ENCODE assay signal across 22 mouse cellular contexts in genomic region chr10:40753036-40753435, GRCm38 (mm10).
DNase-seq lines count a peak whose midpoint lies in the region; ATAC-seq and TF ChIP-seq lines count a peak whose summit lies in the region.
"Had no signal": no experiment of that assay in that cellular context is flagged by ENCODE, and none has a peak within 500 bp of the region (broad histone marks: within the 10 kb centered on the region; RNA-seq: fewer than 3 reads in every experiment).

No protein-coding gene starts in this region.

- DNase-seq in hindbrain, postnatal 0 days (ENCODE audit: low spot score): no peak
- peak; percentile 27 for DNase-seq in midbrain, postnatal 0 days (ENCODE audit: low spot score)
- DNase-seq in cerebellum, adult 8-10 months: peak; percentile 29
- DNase-seq in limb, embryonic 10.5 days (ENCODE audit: low spot score): peak; percentile 26
- no peak for DNase-seq in frontal cortex, postnatal 14 days (ENCODE audit: low spot score in 2 of 2)
- DNase-seq in lung, postnatal 14 days: no peak
- DNase-seq: B cell, adult 2 months; heart, postnatal 10 days; kidney, adult 8-10 months; liver, embryonic 13.5 days; lung, embryonic 14.5 days; right cerebral cortex, postnatal 14 days; spleen, adult 18-20 months; thymus, postnatal 4 days had no signal

- no peaks in the 10 kb centered on the region for H3K9me3 ChIP-seq in hindbrain, postnatal 0 days (ENCODE audit: low read length)
- H3K9me3 ChIP-seq in hindbrain, embryonic 16.5 days (ENCODE audit: control insufficient read depth, low read length): no peaks in the 10 kb centered on the region
- H3K9me3 ChIP-seq in midbrain, postnatal 0 days (ENCODE audit: low read length): no peaks in the 10 kb centered on the region
- no peaks in the 10 kb centered on the region for H3K9me3 ChIP-seq in midbrain, embryonic 15.5 days
- H3K9me3 ChIP-seq in limb, embryonic 10.5 days (replicated peaks): no peaks in the 10 kb centered on the region
- H3K9me3 ChIP-seq: forebrain, embryonic 13.5 days; heart, embryonic 10.5 days; hindbrain, embryonic 12.5 days; liver, embryonic 13.5 days; midbrain, embryonic 12.5 days had no signal

- H3K27ac ChIP-seq in hindbrain, postnatal 0 days: no peak overlapping the region
- no peak overlapping the region for H3K27ac ChIP-seq in hindbrain, embryonic 16.5 days (ENCODE audit: low read depth, low read length)
- H3K27ac ChIP-seq in midbrain, postnatal 0 days (ENCODE audit: low read depth, low read length): no peak overlapping the region
- H3K27ac ChIP-seq in midbrain, embryonic 15.5 days: no peak overlapping the region
- no peak overlapping the region for H3K27ac ChIP-seq in limb, embryonic 10.5 days
- H3K27ac ChIP-seq: forebrain, embryonic 13.5 days; heart, embryonic 10.5 days; hindbrain, embryonic 12.5 days; liver, embryonic 13.5 days; macrophage; midbrain, embryonic 12.5 days had no signal

- H3K4me2 ChIP-seq in hindbrain, postnatal 0 days (ENCODE audit: low read depth, low read length): no peak overlapping the region
- H3K4me2 ChIP-seq in hindbrain, embryonic 16.5 days (ENCODE audit: low read length): no peak overlapping the region
- no peak overlapping the region for H3K4me2 ChIP-seq in midbrain, postnatal 0 days (ENCODE audit: low read depth, low read length, poor library complexity, severe bottlenecking)
- no peak overlapping the region for H3K4me2 ChIP-seq in midbrain, embryonic 15.5 days
- H3K4me2 ChIP-seq: forebrain, embryonic 13.5 days; hindbrain, embryonic 12.5 days; liver, embryonic 13.5 days; lung, embryonic 14.5 days; midbrain, embryonic 12.5 days had no signal

- WGBS in hindbrain, postnatal 0 days: 61% methylated on average over 3 of the region's 3 CpGs
- WGBS in hindbrain, embryonic 16.5 days: 68% methylated on average over 3 of the region's 3 CpGs
- 58% methylated on average over 3 of the region's 3 CpGs for WGBS in midbrain, postnatal 0 days
- WGBS in midbrain, embryonic 15.5 days: 55% methylated on average over 3 of the region's 3 CpGs
- 64% methylated on average over 3 of the region's 3 CpGs for WGBS in limb, embryonic 10.5 days

- H3K4me1 ChIP-seq in hindbrain, postnatal 0 days (ENCODE audit: insufficient read depth, low read length): no peaks in the 10 kb centered on the region
- peaks cover 11% of the 10 kb centered on the region for H3K4me1 ChIP-seq in hindbrain, embryonic 16.5 days (ENCODE audit: control insufficient read depth, insufficient read depth, low read depth, low read length)
- H3K4me1 ChIP-seq in midbrain, postnatal 0 days (ENCODE audit: insufficient read depth, low read length): no peaks in the 10 kb centered on the region; the same call in 1 of the 2 replicates
- H3K4me1 ChIP-seq in midbrain, embryonic 15.5 days: peaks cover 11% of the 10 kb centered on the region
- H3K4me1 ChIP-seq in limb, embryonic 10.5 days: peaks cover 35% of the 10 kb centered on the region
- H3K4me1 ChIP-seq: liver, embryonic 13.5 days had no signal

- 0 out of 2 replicates have a peak, but pooled peaks have one; percentile 18 for ATAC-seq in hindbrain, postnatal 0 days
- no peak for ATAC-seq in hindbrain, embryonic 16.5 days
- ATAC-seq in midbrain, postnatal 0 days (ENCODE audit: low FRiP score): no peak
- ATAC-seq in midbrain, embryonic 15.5 days (replicated peaks): no peak
- ATAC-seq: forebrain, embryonic 13.5 days had no signal

- no peak overlapping the region for H3K4me3 ChIP-seq in hindbrain, postnatal 0 days (ENCODE audit: low read length)
- no peak overlapping the region for H3K4me3 ChIP-seq in hindbrain, embryonic 16.5 days (ENCODE audit: low read length)
- no peak overlapping the region for H3K4me3 ChIP-seq in midbrain, postnatal 0 days (ENCODE audit: low read depth, low read length)
- no peak overlapping the region for H3K4me3 ChIP-seq in midbrain, embryonic 15.5 days
- no peak overlapping the region for H3K4me3 ChIP-seq in limb, embryonic 10.5 days
- H3K4me3 ChIP-seq: forebrain, embryonic 13.5 days; heart, embryonic 10.5 days; hindbrain, embryonic 12.5 days; liver, embryonic 13.5 days; midbrain, embryonic 12.5 days; myocyte had no signal

- H3K27me3 ChIP-seq in hindbrain, postnatal 0 days (ENCODE audit: insufficient read depth, low read length): no peaks in the 10 kb centered on the region
- H3K27me3 ChIP-seq in hindbrain, embryonic 16.5 days (replicated peaks; ENCODE audit: control insufficient read depth, insufficient read depth, low read length): no peaks in the 10 kb centered on the region
- no peaks in the 10 kb centered on the region for H3K27me3 ChIP-seq in midbrain, postnatal 0 days (ENCODE audit: insufficient read depth, low read length)
- H3K27me3 ChIP-seq in midbrain, embryonic 15.5 days (replicated peaks): no peaks in the 10 kb centered on the region
- H3K27me3 ChIP-seq in limb, embryonic 10.5 days (ENCODE audit: low read depth, poor library complexity, severe bottlenecking): no peaks in the 10 kb centered on the region
- H3K27me3 ChIP-seq: forebrain, embryonic 13.5 days; hindbrain, embryonic 12.5 days; liver, embryonic 13.5 days; midbrain, embryonic 12.5 days had no signal

- TF ChIP-seq CTCF in hindbrain, postnatal 0 days (IDR thresholded peaks at IDR 0.05; ENCODE audit: low read depth): no peak
- no peak for TF ChIP-seq CTCF in midbrain, postnatal 0 days (IDR thresholded peaks at IDR 0.05)

- H3K36me3 ChIP-seq in hindbrain, postnatal 0 days (ENCODE audit: insufficient read depth, low read length): no peaks in the 10 kb centered on the region
- H3K36me3 ChIP-seq in hindbrain, embryonic 16.5 days (ENCODE audit: control insufficient read depth, insufficient read depth, low read length): no peaks in the 10 kb centered on the region
- no peaks in the 10 kb centered on the region for H3K36me3 ChIP-seq in midbrain, postnatal 0 days (ENCODE audit: insufficient read depth, low read length)
- H3K36me3 ChIP-seq in midbrain, embryonic 15.5 days (replicated peaks): no peaks in the 10 kb centered on the region
- H3K36me3 ChIP-seq in limb, embryonic 10.5 days: no peaks in the 10 kb centered on the region
- H3K36me3 ChIP-seq: heart, embryonic 10.5 days; hindbrain, embryonic 12.5 days; liver, embryonic 13.5 days; midbrain, embryonic 12.5 days had no signal

- no peak overlapping the region for H3K9ac ChIP-seq in hindbrain, postnatal 0 days (replicated peaks; ENCODE audit: low read length)
- H3K9ac ChIP-seq in hindbrain, embryonic 16.5 days (ENCODE audit: low read depth, low read length): no peak overlapping the region
- H3K9ac ChIP-seq in midbrain, postnatal 0 days (replicated peaks; ENCODE audit: low read length, poor library complexity, severe bottlenecking): no peak overlapping the region
- H3K9ac ChIP-seq in midbrain, embryonic 15.5 days: no peak overlapping the region
- H3K9ac ChIP-seq: forebrain, embryonic 13.5 days; hindbrain, embryonic 12.5 days; liver, embryonic 13.5 days; lung, embryonic 14.5 days; midbrain, embryonic 12.5 days had no signal

Comparison
In these comparisons a context has a peak if more than half of its experiments do, and no peak if none do; other contexts are left out.
1. DNase-seq: peak in midbrain, postnatal 0 days (single experiment), cerebellum, adult 8-10 months (single experiment) and limb, embryonic 10.5 days (single experiment); none in hindbrain, postnatal 0 days (single experiment), frontal cortex, postnatal 14 days (0 of 2) and lung, postnatal 14 days (single experiment).